Mouse (Mus musculus) ES-Bruce4 (cell line): ENCODE measurements around the gene Cep290. TPM values are rescaled to one million over a fixed set of nuclear protein-coding genes. Genes with fewer than 3 reads are reported as not detected.

Experiments used
- H3K27ac ChIP-seq: 2 replicates; pipeline ENCODE4 v1.5.1; 2012; ENCODE audit warnings: low read length, inconsistent platforms; ENCODE audit not compliant: insufficient read depth
- H3K27me3 ChIP-seq: 2 replicates; pipeline ENCODE4 v1.6.1; 2012; ENCODE audit warnings: mild to moderate bottlenecking, low read length, inconsistent platforms; ENCODE audit not compliant: control insufficient read depth, poor library complexity, insufficient read depth, severe bottlenecking
- H3K36me3 ChIP-seq: 2 replicates; pipeline ENCODE4 v1.6.1; 2012; ENCODE audit warnings: inconsistent platforms, mild to moderate bottlenecking, low read length, moderate library complexity; ENCODE audit not compliant: control insufficient read depth, poor library complexity, insufficient read depth, severe bottlenecking
- H3K4me1 ChIP-seq: one replicate; pipeline ENCODE4 v1.8.1; 2011; ENCODE audit warnings: low read length; ENCODE audit not compliant: control insufficient read depth, insufficient read depth
- H3K4me3 ChIP-seq: 2 replicates; pipeline ENCODE4 v1.5.1; 2011; ENCODE audit warnings: low read depth, mild to moderate bottlenecking, low read length
- H3K9ac ChIP-seq: 2 replicates; pipeline ENCODE4 v1.6.1; 2012; ENCODE audit warnings: low read depth, mild to moderate bottlenecking, inconsistent platforms; ENCODE audit not compliant: poor library complexity, severe bottlenecking
- H3K9me3 ChIP-seq: replicated peaks from 2 replicates; pipeline ENCODE4 v1.6.1; 2012; ENCODE audit warnings: mild to moderate bottlenecking, low read length, inconsistent platforms; ENCODE audit not compliant: control insufficient read depth, poor library complexity, insufficient read depth, severe bottlenecking
- CTCF ChIP-seq: IDR thresholded peaks from one replicate; pipeline ENCODE4 v1.8.1; 2011; ENCODE audit warnings: low read depth, low read length
- EP300 ChIP-seq: IDR thresholded peaks from 2 replicates; pipeline ENCODE4 v1.6.1; 2011; ENCODE audit warnings: low read depth, low read length; ENCODE audit not compliant: insufficient read depth
- POLR2A ChIP-seq: IDR thresholded peaks from one replicate; pipeline ENCODE4 v1.8.1; 2011; ENCODE audit warnings: low read length; ENCODE audit not compliant: insufficient read depth
- polyA plus RNA-seq: library from polyadenylated mRNA; stranded (reverse); fragments of >200 nt; gene quantifications from 2 replicates; pipeline ENCODE4 v1.2.4, GENCODE M21; 2011; ENCODE audit warnings: low read depth; ENCODE audit not compliant: missing spikeins, insufficient read depth, insufficient read length

Gene Cep290
- 25.1 and 28.7 TPM in 2 replicates for polyA plus RNA-seq

- H3K4me1 ChIP-seq, result no peaks in the 10 kb centered on the region
- peak within 1 kb of the TSS; percentile 92 for H3K4me3 ChIP-seq
- H3K36me3 ChIP-seq, result no peaks in the 10 kb centered on the region
- H3K9me3 ChIP-seq, result no peaks in the 10 kb centered on the region
- TF ChIP-seq POLR2A, result peak; percentile 35
- no peak for TF ChIP-seq EP300
- peak within 1 kb of the TSS; percentile 79 for H3K9ac ChIP-seq
- H3K27ac ChIP-seq, result no peak within 1 kb of the TSS
- H3K27me3 ChIP-seq, result no peaks in the 10 kb centered on the region
Measured at GRCm38 (mm10) chr10:100487097-100487978, at the start of gene Cep290, which contains the start of gene Tmtc3. Gene Cep290 (plus strand): TSS chr10:100487558. Gene Tmtc3 (minus strand): TSS chr10:100487350.

GRCm38 (mm10) chr10:100449394-100449793 is 38.0 kb upstream of the Cep290 start:
- TF ChIP-seq CTCF, result no peak
- TF ChIP-seq POLR2A, result no peak
- TF ChIP-seq EP300, result no peak
- H3K9ac ChIP-seq, result no peak overlapping the region
- no peaks in the 10 kb centered on the region for H3K9me3 ChIP-seq
- H3K27ac ChIP-seq, result no peak overlapping the region
- no peak overlapping the region for H3K4me3 ChIP-seq
- peaks cover 7% of the 10 kb centered on the region for H3K36me3 ChIP-seq
- H3K4me1 ChIP-seq, result no peaks in the 10 kb centered on the region
- H3K27me3 ChIP-seq, result no peaks in the 10 kb centered on the region

- H3K4me3 ChIP-seq, result no peak overlapping the region
- H3K4me1 ChIP-seq, result no peaks in the 10 kb centered on the region
- H3K27me3 ChIP-seq, result no peaks in the 10 kb centered on the region
- TF ChIP-seq POLR2A, result no peak
- TF ChIP-seq EP300, result no peak
- no peak for TF ChIP-seq CTCF
- no peak overlapping the region for H3K9ac ChIP-seq
- H3K27ac ChIP-seq, result no peak overlapping the region
- H3K9me3 ChIP-seq, result no peaks in the 10 kb centered on the region
- H3K36me3 ChIP-seq, result peaks cover 5% of the 10 kb centered on the region
Measured at GRCm38 (mm10) chr10:100460515-100460914, 26.8 kb upstream of the Cep290 start.

DNA sequence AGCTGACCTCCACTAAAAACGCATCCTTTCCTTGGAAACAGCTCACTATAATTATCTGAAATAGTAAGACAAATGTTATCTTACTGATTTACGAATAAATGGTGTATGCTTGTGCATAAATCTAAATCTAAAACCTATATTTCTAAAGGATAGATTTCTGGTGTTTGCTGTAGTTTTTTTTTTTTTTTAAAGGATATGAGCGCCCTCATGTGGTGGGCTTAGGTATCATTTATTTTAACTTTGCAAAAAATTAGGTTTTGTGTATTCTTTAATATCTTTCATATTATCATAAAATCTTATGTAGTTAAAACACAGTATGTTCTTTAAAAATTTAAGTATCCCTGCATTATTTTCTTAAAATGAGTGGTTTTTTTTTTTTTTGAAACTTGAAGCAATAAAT is 12.3 kb upstream of the Cep290 start:
- TF ChIP-seq CTCF, result no peak
- no peak for TF ChIP-seq EP300
- TF ChIP-seq POLR2A, result no peak
- no peaks in the 10 kb centered on the region for H3K9me3 ChIP-seq
- H3K4me1 ChIP-seq, result no peaks in the 10 kb centered on the region
- no peak overlapping the region for H3K9ac ChIP-seq
- no peaks in the 10 kb centered on the region for H3K27me3 ChIP-seq
- H3K27ac ChIP-seq, result no peak overlapping the region
- no peak overlapping the region for H3K4me3 ChIP-seq
- peaks cover 19% of the 10 kb centered on the region for H3K36me3 ChIP-seq

DNA sequence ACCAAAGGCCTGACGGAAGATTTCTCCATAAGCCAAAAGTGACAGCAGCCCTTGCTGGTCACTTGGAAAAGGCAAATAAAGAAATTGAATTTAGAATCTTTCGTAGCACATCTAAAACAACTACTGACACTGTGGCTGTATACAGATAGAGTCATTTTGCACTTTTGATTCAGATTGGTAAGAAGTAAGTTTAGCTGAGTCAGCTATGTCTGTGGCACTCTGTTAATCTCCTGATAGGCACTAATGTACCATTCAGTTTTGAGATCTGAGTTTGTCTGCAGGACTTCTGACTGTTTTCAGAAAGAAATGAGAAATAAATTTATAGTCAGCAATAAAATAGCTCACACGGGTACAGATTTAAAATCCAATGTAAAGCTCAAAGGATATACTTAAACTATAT is 7.8 kb upstream of the Cep290 start:
- H3K27ac ChIP-seq, result no peak overlapping the region
- TF ChIP-seq CTCF, result no peak
- TF ChIP-seq POLR2A, result no peak
- no peak for TF ChIP-seq EP300
- no peaks in the 10 kb centered on the region for H3K4me1 ChIP-seq
- no peak overlapping the region for H3K9ac ChIP-seq
- H3K9me3 ChIP-seq, result no peaks in the 10 kb centered on the region
- H3K36me3 ChIP-seq, result peaks cover 12% of the 10 kb centered on the region
- H3K4me3 ChIP-seq, result no peak overlapping the region
- H3K27me3 ChIP-seq, result no peaks in the 10 kb centered on the region

GRCm38 (mm10) chr10:100486701-100487096 is 659 bp upstream of the Cep290 start:
- Histone ChIP-seq H3K4me3 (peak overlapping the region; percentile 92), H3K4me1 (no peaks in the 10 kb centered on the region), H3K27ac (no peak overlapping the region), H3K9ac (peak overlapping the region; percentile 79), H3K27me3 (no peaks in the 10 kb centered on the region), H3K36me3 (no peaks in the 10 kb centered on the region), H3K9me3 (no peaks in the 10 kb centered on the region)
- TF ChIP-seq CTCF, result no peak
- TF ChIP-seq EP300, result no peak
- no peak for TF ChIP-seq POLR2A
